Mouse (Mus musculus): ENCODE data around the gene Fam71e2. TPM values are rescaled to one million over a fixed set of nuclear protein-coding genes. Genes with fewer than 3 reads are reported as not detected.
"Not testable (repeated sequence)": the region's sequence is repeated elsewhere in the genome, so short reads cannot be mapped to it uniquely, and the experiment has no call there.

Gene Fam71e2
- polyA plus RNA-seq (2015; fragmentation: Nextera tagmentation; extraction: Ambion mirVana) = not detected in 2 replicates

GRCm38 (mm10) chr7:4771202-4771601, at the start of gene Fam71e2:
Fam71e2 (minus strand) TSS chr7:4771302.
- H3K4me3 ChIP-seq (replicated peaks) = no peak within 1 kb of the TSS
- ATAC-seq (ENCODE audit: low read depth) (no peak), DNase-seq (no peak)
- H3K27me3 ChIP-seq = peaks cover 47% of the 10 kb centered on the region
- no peaks in the 10 kb centered on the region for H3K9me3 ChIP-seq (replicated peaks)
- no peak within 1 kb of the TSS for H3K9ac ChIP-seq
- H3K27ac ChIP-seq = no peak within 1 kb of the TSS
- no peaks in the 10 kb centered on the region for H3K36me3 ChIP-seq
- no peak within 1 kb of the TSS for H3K4me2 ChIP-seq
- WGBS (ENCODE audit: insufficient replicate concordance) = 48% methylated on average over 3 of the region's 5 CpGs
- H3K4me1 ChIP-seq (replicated peaks) = no peaks in the 10 kb centered on the region

GRCm38 (mm10) chr7:4816559-4816958, 45.5 kb upstream of the Fam71e2 start:
- no peaks in the 10 kb centered on the region for H3K36me3 ChIP-seq
- no peaks in the 10 kb centered on the region for H3K9me3 ChIP-seq (replicated peaks)
- H3K27ac ChIP-seq = no peak overlapping the region
- no peak for DNase-seq
- no peak for ATAC-seq (ENCODE audit: low read depth)
- H3K4me2 ChIP-seq = no peak overlapping the region
- H3K9ac ChIP-seq = no peak overlapping the region
- H3K4me1 ChIP-seq (replicated peaks) = peaks cover 7% of the 10 kb centered on the region
- H3K4me3 ChIP-seq (replicated peaks) = no peak overlapping the region
- no peaks in the 10 kb centered on the region for H3K27me3 ChIP-seq

DNA sequence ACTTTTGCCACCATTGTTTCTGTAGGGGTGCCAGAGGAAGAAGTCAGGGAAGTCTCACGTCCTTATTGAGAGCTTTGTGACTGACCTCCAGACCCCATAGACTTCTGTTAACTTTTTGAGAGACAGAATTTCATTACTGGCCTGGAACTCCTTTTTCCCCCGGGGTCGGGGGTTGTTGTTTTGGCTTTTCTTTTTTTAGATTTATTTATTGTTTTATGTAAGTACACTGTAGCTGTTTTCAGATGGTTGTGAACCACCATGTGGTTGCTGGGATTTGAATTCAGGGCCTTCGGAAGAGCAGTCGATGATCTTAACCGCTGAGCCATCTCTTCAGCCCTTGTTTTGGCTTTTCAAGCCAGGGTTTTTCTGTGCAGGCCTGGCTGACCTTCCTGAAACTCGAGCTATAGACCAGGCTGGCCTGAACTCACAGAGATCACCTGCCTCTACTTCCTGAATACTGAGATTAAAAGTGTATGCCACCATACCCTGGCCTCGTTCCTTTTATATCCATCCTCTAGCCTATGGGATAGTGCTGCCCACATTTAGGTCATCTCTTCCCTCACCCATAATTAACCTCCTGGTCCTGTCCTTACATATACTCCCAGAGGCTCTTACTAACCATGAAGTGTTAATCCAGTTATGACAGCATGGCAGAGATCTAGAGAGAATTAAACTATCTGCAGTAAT, 42.1 kb upstream of the Fam71e2 start:
- H3K9ac ChIP-seq = peak overlapping the region; percentile 80
- peak overlapping the region; percentile 92 for H3K27ac ChIP-seq
- H3K36me3 ChIP-seq = peaks cover 33% of the 10 kb centered on the region
- WGBS (ENCODE audit: insufficient replicate concordance) = 11% methylated on average over 8 of the region's 8 CpGs
- H3K4me1 ChIP-seq (replicated peaks) = peaks cover 37% of the 10 kb centered on the region
- H3K27me3 ChIP-seq = no peaks in the 10 kb centered on the region
- H3K9me3 ChIP-seq (replicated peaks) = no peaks in the 10 kb centered on the region
- peak overlapping the region; percentile 88 for H3K4me3 ChIP-seq (replicated peaks)
- no peak for ATAC-seq (ENCODE audit: low read depth)
- DNase-seq = no peak
- H3K4me2 ChIP-seq = peak overlapping the region; percentile 89

DNA sequence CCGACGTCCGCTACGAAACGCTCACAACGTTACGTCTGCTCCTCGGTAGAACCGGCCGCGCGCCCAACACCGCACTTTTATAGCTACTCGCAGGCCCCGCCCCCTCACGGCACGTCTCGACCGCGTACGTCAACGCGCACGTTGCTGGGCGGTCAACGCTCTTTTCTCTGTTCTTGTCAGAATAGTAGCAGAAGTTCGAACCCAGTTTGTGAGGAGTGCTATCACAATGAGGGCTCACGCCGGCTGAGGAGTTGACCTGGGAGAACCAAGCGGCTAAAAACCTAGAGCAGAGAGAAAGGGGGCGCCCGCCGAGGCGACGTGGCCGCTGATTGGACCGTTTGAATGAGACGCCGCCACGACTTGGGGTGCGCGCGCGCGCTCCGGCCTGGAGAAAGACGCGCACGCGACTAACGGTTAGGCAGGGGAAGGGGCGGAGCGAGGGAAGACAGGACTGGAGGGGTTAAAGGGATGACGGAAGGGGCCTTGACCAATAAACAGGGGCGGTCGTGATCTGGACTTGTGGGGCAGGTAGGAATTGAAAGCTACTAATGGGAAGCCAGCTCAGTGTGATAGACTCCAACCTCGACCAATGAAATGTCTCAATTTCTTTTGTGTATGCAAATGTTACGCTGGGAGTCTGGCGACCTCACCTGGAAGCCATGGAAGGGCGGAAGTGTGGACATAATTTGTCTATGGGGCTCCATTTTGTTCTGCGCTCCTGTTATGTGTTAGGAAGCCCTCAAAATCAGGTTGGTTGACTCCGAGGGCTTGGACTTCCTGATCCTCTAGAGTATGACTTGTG, 41.4 kb upstream of the Fam71e2 start, which contains the start of gene Ube2s:
Gene Ube2s (minus strand): TSS at position 288 of the 802 bp plus-strand sequence.
- H3K4me3 ChIP-seq (replicated peaks) = peak within 1 kb of the TSS; percentile 88
- DNase-seq (peak; percentile 98), ATAC-seq (ENCODE audit: low read depth) (peak; percentile 98)
- peaks cover 37% of the 10 kb centered on the region for H3K36me3 ChIP-seq
- H3K9ac ChIP-seq = peak within 1 kb of the TSS; percentile 100
- WGBS (ENCODE audit: insufficient replicate concordance) = 0% methylated on average over 62 of the region's 62 CpGs
- H3K4me1 ChIP-seq (replicated peaks) = peaks cover 41% of the 10 kb centered on the region
- no peaks in the 10 kb centered on the region for H3K9me3 ChIP-seq (replicated peaks)
- H3K27me3 ChIP-seq = no peaks in the 10 kb centered on the region
- peak within 1 kb of the TSS; percentile 92 for H3K27ac ChIP-seq
- peak within 1 kb of the TSS; percentile 89 for H3K4me2 ChIP-seq

- DNase-seq (no peak), ATAC-seq (ENCODE audit: low read depth) (no peak; the same call in 1 of the 2 replicates)
- H3K36me3 ChIP-seq = peaks cover 44% of the 10 kb centered on the region
- H3K4me1 ChIP-seq (replicated peaks) = peaks cover 48% of the 10 kb centered on the region
- peak overlapping the region; percentile 92 for H3K27ac ChIP-seq
- no peaks in the 10 kb centered on the region for H3K27me3 ChIP-seq
- peak overlapping the region; percentile 89 for H3K4me2 ChIP-seq
- H3K9ac ChIP-seq = peak overlapping the region; percentile 100
- no peaks in the 10 kb centered on the region for H3K9me3 ChIP-seq (replicated peaks)
- H3K4me3 ChIP-seq (replicated peaks) = peak overlapping the region; percentile 88
- WGBS (ENCODE audit: insufficient replicate concordance) = 1% methylated on average over 30 of the region's 36 CpGs
Observed at GRCm38 (mm10) chr7:4811842-4812302, 40.8 kb upstream of the Fam71e2 start.

- Histone ChIP-seq H3K4me2 (peak overlapping the region; percentile 89), H3K4me3 (replicated peaks) (peak overlapping the region; percentile 88), H3K4me1 (replicated peaks) (peaks cover 55% of the 10 kb centered on the region), H3K9ac (peak overlapping the region; percentile 100), H3K36me3 (peaks cover 51% of the 10 kb centered on the region), H3K27ac (peak overlapping the region; percentile 92)
- 15% methylated on average over 10 of the region's 10 CpGs for WGBS (ENCODE audit: insufficient replicate concordance)
- H3K27me3 ChIP-seq; H3K9me3 ChIP-seq (replicated peaks); ATAC-seq (ENCODE audit: low read depth); DNase-seq: not testable (repeated sequence)
Observed at GRCm38 (mm10) chr7:4811131-4811530, 40.0 kb upstream of the Fam71e2 start.

DNA sequence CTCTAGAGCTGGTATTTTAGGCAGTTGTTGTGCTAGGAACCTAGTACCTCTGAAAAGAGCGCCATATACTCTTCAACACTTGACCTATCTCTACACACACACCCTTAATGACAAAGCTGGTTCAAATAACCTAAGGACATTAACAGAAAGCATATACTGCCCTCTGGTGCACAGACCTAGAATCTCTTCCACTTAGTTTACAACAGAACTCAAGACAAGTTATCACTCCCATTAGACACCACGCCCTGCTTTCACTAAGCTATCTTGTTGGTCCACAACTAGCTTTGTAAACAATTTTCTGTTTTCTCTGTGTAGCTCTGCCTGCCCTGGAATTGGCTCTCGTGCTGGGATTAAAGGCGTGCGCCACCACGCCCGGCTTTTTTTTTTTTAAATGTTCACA, 35.6 kb upstream of the Fam71e2 start:
- DNase-seq (peak; percentile 70), ATAC-seq (ENCODE audit: low read depth) (peak; percentile 85)
- H3K4me3 ChIP-seq (replicated peaks) = 0 out of 2 replicates have a peak overlapping the region, but pooled peaks have one; percentile 2
- no peaks in the 10 kb centered on the region for H3K9me3 ChIP-seq (replicated peaks)
- peaks cover 84% of the 10 kb centered on the region for H3K36me3 ChIP-seq
- peak overlapping the region; percentile 86 for H3K27ac ChIP-seq
- peak overlapping the region; percentile 31 for H3K4me2 ChIP-seq
- H3K4me1 ChIP-seq (replicated peaks) = peaks cover 50% of the 10 kb centered on the region
- H3K9ac ChIP-seq = peak overlapping the region; percentile 7; the same call in 1 of the 2 replicates
- no peaks in the 10 kb centered on the region for H3K27me3 ChIP-seq
- WGBS (ENCODE audit: insufficient replicate concordance) = 39% methylated on average over 7 of the region's 7 CpGs

DNA sequence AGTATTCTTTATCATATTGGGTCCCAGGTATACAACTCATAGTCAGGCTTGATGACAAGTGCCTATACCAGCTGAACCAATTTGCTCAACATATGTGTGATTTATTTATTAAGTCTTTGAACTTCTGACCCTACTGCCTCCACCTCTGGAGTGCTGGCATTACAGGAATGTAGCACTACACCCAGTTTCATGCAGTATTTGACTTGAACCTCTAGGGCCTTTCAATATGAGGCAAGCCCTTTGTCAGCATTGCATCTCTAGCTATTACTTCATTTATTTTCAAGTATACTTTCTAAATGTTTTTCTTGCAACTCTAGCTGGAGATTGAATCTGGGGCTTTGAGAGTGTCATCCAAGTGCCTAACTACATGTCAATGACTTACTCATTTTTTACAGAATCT, 31.1 kb upstream of the Fam71e2 start:
- ATAC-seq (ENCODE audit: low read depth) (no peak), DNase-seq (no peak)
- Histone ChIP-seq H3K4me2 (no peak overlapping the region), H3K4me3 (replicated peaks) (no peak overlapping the region), H3K9ac (no peak overlapping the region), H3K27me3 (no peaks in the 10 kb centered on the region), H3K36me3 (peaks cover 64% of the 10 kb centered on the region), H3K4me1 (replicated peaks) (peaks cover 13% of the 10 kb centered on the region), H3K27ac (no peak overlapping the region), H3K9me3 (replicated peaks) (no peaks in the 10 kb centered on the region)

GRCm38 (mm10) chr7:4795767-4796433, 24.8 kb upstream of the Fam71e2 start:
- Histone ChIP-seq H3K27ac (no peak overlapping the region; the same call in none of the 2 replicates), H3K36me3 (peaks cover 53% of the 10 kb centered on the region), H3K27me3 (no peaks in the 10 kb centered on the region), H3K9me3 (replicated peaks) (no peaks in the 10 kb centered on the region), H3K9ac (no peak overlapping the region), H3K4me2 (no peak overlapping the region), H3K4me1 (replicated peaks) (peaks cover 35% of the 10 kb centered on the region), H3K4me3 (replicated peaks) (no peak overlapping the region)
- DNase-seq (no peak), ATAC-seq (ENCODE audit: low read depth) (no peak)
- WGBS (ENCODE audit: insufficient replicate concordance) = 66% methylated on average over 7 of the region's 7 CpGs

DNA sequence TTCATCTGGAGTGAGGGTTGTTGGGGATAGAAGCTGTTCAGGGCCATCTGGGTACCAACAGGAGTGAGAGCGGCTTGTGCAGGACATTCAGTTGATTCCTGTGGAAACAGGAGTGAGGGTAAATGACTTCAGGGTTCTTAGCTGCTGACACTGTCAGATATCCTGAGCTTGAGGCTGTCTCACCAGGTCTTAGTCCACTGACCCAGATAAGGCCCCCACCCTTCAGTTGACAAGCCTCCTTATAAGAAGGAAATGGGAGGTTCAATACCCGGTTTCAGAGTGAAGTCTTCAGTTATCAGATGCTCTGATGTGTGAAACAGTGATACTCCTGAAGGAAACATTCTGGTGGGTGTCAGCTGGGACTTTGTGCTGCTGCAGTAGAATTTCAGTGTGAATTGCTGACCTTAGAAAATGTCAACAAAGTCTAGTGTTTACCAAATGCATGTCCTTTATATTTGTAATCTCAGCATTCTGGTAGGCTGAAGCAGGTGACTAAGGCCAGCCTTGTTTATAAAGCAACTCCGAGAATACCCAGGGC, 23.6 kb upstream of the Fam71e2 start:
- Histone ChIP-seq H3K4me1 (replicated peaks) (peaks cover 41% of the 10 kb centered on the region), H3K4me3 (replicated peaks) (peak overlapping the region; percentile 92), H3K27me3 (no peaks in the 10 kb centered on the region), H3K4me2 (peak overlapping the region; percentile 82), H3K9ac (peak overlapping the region; percentile 96), H3K36me3 (peaks cover 53% of the 10 kb centered on the region), H3K27ac (peak overlapping the region; percentile 95), H3K9me3 (replicated peaks) (no peaks in the 10 kb centered on the region)
- WGBS (ENCODE audit: insufficient replicate concordance) = 50% methylated on average over 3 of the region's 3 CpGs
- ATAC-seq (ENCODE audit: low read depth) (0 out of 2 replicates have a peak, but pooled peaks have one; percentile 4), DNase-seq (no peak)

DNA sequence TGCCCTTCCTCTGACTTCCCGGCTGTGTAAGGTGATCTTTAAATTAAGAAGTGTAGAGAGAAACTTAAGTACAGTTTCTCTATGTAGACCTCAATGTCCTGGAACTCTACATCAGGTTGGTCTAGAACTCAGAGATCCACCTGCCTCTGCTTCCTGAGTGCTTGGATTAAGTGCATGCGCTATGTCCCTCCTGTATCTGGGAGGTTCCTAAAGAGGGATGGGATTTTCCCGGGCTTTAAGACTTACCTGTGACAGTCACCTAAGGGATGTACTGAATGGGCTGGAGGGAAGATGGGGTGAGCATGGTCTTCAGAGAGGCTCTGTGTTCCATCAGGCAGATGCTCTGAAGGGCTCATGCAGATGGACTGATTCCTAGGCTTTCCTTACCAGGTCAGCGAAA, 22.6 kb upstream of the Fam71e2 start:
- DNase-seq (no peak), ATAC-seq (ENCODE audit: low read depth) (no peak)
- peak overlapping the region; percentile 96 for H3K9ac ChIP-seq
- peak overlapping the region; percentile 92 for H3K4me3 ChIP-seq (replicated peaks)
- no peaks in the 10 kb centered on the region for H3K9me3 ChIP-seq (replicated peaks)
- peaks cover 49% of the 10 kb centered on the region for H3K4me1 ChIP-seq (replicated peaks)
- H3K4me2 ChIP-seq = peak overlapping the region; percentile 82
- 23% methylated on average over 4 of the region's 4 CpGs for WGBS (ENCODE audit: insufficient replicate concordance)
- H3K27me3 ChIP-seq = no peaks in the 10 kb centered on the region
- peaks cover 47% of the 10 kb centered on the region for H3K36me3 ChIP-seq
- H3K27ac ChIP-seq = peak overlapping the region; percentile 95

Measured in liver, embryonic 13.5 days (tissue).